Comparison of ENCODE assay signal across 24 mouse cellular contexts in the genomic region with DNA sequence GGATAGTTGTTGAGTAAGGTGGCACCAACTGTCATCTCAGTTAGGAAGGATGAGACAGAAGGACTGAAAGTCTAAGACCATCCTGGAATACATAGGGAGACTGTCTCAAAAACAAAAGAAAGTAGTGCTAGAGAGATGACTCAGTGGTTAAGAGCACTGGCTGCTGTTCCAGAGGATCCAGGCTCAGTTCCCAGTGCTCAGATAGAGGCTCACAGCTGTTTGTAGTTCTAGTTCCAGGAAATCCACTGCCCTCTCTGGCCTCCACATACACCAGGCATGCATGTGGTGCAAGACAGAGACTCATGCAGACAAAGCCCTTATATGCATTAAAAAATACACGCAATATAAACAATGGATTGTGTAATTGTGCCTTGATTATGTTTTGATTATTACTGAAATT.
A peak's percentile ranks its signal among the peaks of the same experiment; 100 is the strongest.
DNase-seq lines count a peak whose midpoint lies in the region; ATAC-seq and TF ChIP-seq lines count a peak whose summit lies in the region.
"Had no signal": no experiment of that assay in that cellular context is flagged by ENCODE, and none has a peak within 500 bp of the region (broad histone marks: within the 10 kb centered on the region; RNA-seq: fewer than 3 reads in every experiment).

No protein-coding gene starts in this region.

- no peak overlapping the region for H3K4me2 ChIP-seq in lung, postnatal 0 days (replicated peaks; ENCODE audit: low read depth, low read length)

- TF ChIP-seq EP300 in lung, postnatal 0 days (IDR thresholded peaks at IDR 0.05) = no peak

- TF ChIP-seq POLR2A in lung, adult 2 months (IDR thresholded peaks at IDR 0.05; ENCODE audit: borderline replicate concordance, extremely low read depth, low read depth, low read length) = no peak

- peak; percentile 91 for DNase-seq in heart, adult 11 months
- DNase-seq in heart, postnatal 4 days = no peak
- no peak for DNase-seq in lung, postnatal 0 days (ENCODE audit: low spot score)
- DNase-seq in lung, adult 2 months = no peak
- DNase-seq in 3T3-L1 (ENCODE audit: low read depth, low spot score) (peak; percentile 9), NIH3T3 (ENCODE audit: low read depth) (peak; percentile 25)
- no peak for DNase-seq in kidney, postnatal 10 days
- no peak for DNase-seq in ovary, postnatal 14 days (ENCODE audit: low spot score)
- DNase-seq: adrenal gland, adult 2 months; adrenal gland, adult 8-10 months; adrenal gland, postnatal 10 days; adrenal gland, postnatal 14 days; adrenal gland, postnatal 25 days; adrenal gland, postnatal 36 days; B cell, adult 2 months; cerebellum, adult 11 months; cerebellum, adult 11-12 months; cerebellum, adult 18-20 months; cerebellum, adult 2 months had no signal

- no peaks in the 10 kb centered on the region for H3K36me3 ChIP-seq in lung, postnatal 0 days (ENCODE audit: insufficient read depth, low read length)
- H3K36me3 ChIP-seq: G1E had no signal

- 73% methylated on average over 1 of the region's 1 CpGs for WGBS in lung, postnatal 0 days
- 82% methylated on average over 1 of the region's 1 CpGs for WGBS in lung, adult 2 months

- 0 out of 2 replicates have a peak, but pooled peaks have one; percentile 16 for ATAC-seq in lung, postnatal 0 days
- ATAC-seq: activated CD4-positive, CD25-positive, alpha-beta regulatory T cell, adult 4 months; CD4-positive, CD25-positive, alpha-beta regulatory T cell, adult 4 months; Patski had no signal

- no peak overlapping the region for H3K4me3 ChIP-seq in lung, postnatal 0 days (ENCODE audit: low read depth, low read length)
- H3K4me3 ChIP-seq in lung, adult 2 months (replicated peaks; ENCODE audit: extremely low read depth, low read depth, low read length) = no peak overlapping the region

- H3K9me3 ChIP-seq in lung, postnatal 0 days (ENCODE audit: low read length) = no peaks in the 10 kb centered on the region

- no peak for TF ChIP-seq CTCF in lung, postnatal 0 days (IDR thresholded peaks at IDR 0.05)
- TF ChIP-seq CTCF in lung, adult 2 months (IDR thresholded peaks at IDR 0.05; ENCODE audit: insufficient read depth, low read length) = no peak

- H3K4me1 ChIP-seq in lung, postnatal 0 days (ENCODE audit: insufficient read depth, low read depth, low read length) = no peaks in the 10 kb centered on the region
- no peaks in the 10 kb centered on the region for H3K4me1 ChIP-seq in lung, adult 2 months (ENCODE audit: control insufficient read depth, insufficient read depth, low read length)

- no peaks in the 10 kb centered on the region for H3K27me3 ChIP-seq in lung, postnatal 0 days (replicated peaks; ENCODE audit: insufficient read depth, low read length)
- H3K27me3 ChIP-seq: CH12.LX, Patski had no signal

- no peak overlapping the region for H3K9ac ChIP-seq in lung, postnatal 0 days (replicated peaks; ENCODE audit: low read depth)

- H3K27ac ChIP-seq in lung, postnatal 0 days (ENCODE audit: low read length) = no peak overlapping the region

Comparison
In these comparisons a context has a peak if more than half of its experiments do, and no peak if none do; other contexts are left out.
1. DNase-seq: peak in heart, adult 11 months (single experiment), 3T3-L1 (single experiment) and NIH3T3 (single experiment); none in heart, postnatal 4 days (single experiment), lung, postnatal 0 days (single experiment), lung, adult 2 months (single experiment), kidney, postnatal 10 days (single experiment) and ovary, postnatal 14 days (single experiment).